Mouse (Mus musculus) kidney, adult 11 months (tissue): ENCODE measurements at regions not wholly inside any gene's neighbourhood (a gene's known extent, or its start where the extent isn't known, plus 50 kb on each side); places are given as distances from the start of the nearest gene placed in this dataset.

Source experiments
- DNase-seq: peaks from one replicate; pipeline ENCODE4 v3.0.0; 2022

DNA sequence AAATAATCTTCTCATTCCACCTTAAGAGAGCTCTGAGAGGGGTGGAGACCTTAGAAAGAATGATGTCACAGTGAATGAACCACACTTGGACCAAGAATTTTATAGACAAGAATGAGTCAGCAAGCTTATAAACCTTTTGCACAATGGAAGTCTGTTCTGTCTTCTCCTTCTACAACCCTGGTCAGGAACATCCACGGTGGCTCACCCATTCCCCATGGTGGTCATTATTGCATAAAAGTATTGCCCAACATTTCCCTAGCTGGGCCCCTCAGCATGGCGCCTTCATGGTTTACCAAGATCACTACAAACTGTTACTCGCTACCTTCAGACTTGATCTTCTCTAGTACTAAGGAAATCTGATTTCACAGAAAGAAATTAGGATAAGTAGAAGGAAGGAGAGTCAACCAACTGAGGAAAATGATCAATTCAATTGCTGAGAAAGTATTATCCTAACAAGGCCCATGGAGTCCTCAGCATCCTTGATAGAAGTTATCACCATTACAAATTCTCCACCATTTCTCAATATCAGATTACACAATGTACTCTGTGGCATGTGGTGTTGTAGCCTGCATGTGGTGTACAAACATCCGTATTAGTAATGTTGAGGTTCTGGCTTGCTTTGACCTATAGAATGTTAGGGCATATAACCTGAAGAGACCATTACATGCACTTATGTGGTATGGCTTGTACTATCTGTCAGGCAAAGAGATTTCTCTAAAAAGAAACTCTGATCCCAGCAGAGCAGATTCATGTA, 165.1 kb upstream of the Serpine2 start:
- DNase-seq: no peak

DNA sequence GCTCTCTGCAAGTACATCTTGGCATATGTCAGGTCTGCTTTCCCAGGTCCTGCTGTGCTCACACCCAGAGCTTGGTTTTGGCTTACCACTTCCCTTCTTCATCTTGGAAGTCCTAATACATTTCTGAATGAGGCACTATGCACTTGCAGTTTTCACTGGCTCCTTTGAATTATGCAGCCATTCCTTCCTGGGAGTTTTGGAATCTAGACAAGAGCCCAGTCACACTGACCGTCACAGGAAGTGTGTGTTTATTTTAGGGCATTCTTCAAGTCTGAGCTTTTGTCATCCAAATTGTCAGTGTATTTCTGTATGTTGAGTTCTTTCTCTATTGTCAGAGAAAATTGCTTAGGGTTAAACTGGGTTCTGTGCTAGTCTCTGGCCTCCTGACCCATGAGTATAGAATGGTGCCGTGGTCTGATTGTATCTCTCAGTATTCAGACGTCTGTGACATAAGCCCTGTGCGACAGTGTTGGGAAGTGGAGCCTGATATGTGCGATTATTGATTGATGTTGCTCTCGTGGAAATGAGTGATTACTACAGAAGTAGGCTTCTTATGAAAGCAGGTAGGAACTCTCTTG, 162.6 kb upstream of the Serpine2 start:
- DNase-seq: no peak

DNA sequence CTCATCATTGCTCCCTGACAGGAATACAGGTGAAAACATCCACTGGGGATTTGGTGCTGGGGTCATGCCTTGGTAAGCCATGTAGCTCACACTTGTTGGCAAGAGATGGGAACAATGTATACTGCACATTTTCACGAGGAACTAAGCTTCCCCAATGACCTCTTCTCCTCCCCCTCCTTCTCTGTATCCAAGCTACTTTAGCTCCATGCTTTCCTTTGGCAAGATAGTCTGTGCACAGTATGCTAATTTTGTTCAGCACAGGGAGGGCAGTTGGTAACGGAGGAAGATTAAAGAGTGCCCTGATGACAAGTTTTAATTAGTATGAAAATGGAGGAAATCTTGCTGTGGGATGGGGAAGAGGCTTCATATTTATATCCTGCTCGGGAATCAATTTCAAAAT, 160.9 kb upstream of the Serpine2 start:
- DNase-seq: no peak

DNA sequence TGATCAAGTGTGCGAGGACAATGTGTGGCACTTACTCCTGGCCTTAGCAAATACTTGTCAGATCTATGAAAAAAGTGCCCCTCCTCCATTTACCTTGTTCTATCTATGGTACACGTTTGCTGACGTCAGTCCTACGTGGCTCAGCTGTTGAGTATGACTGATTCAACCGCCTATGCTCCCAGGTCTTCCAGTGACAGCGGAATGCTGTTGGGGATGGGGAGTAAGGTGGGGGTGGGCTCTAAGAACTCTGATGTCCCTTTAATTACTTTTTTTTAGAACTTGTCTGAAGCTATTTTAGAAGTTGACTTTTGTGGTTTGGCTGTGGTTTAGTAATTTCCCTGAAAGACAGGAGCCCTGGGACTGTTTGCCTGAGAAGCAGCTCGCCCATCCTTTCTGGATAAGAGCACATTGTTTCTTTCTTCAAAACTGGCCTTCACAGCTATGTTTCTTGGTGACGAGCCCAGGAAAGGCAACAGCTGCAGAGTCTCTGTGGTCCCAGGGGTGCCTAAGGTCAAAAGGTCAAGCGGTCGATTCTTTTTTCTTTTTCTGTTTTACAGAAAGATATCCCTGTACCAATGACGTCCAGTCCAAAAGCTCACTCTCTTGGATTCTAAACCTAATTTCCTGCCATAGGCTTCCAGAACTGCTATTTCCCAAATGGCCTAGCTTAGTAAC, 157.5 kb upstream of the Serpine2 start:
- peak; percentile 6 for DNase-seq

DNA sequence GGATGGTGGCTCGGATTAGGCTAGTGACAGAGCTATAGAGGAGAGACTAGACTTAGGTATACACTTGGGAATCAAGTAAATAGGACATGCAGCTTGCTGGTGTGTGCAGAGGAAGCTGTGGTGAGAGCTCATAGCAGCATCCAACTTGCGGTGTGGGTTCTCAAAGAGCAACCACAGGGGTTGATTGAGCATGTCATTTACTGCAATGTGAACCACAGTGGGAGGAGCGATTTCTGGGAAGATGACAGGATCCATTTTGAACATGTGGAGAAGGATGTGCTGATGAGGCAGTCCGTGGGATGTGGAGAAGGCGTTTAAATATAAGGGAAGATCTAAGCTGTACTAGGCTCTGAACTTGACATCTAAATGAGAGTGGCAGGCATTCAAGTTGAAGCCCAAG, 154.5 kb upstream of the Serpine2 start:
- DNase-seq: no peak

DNA sequence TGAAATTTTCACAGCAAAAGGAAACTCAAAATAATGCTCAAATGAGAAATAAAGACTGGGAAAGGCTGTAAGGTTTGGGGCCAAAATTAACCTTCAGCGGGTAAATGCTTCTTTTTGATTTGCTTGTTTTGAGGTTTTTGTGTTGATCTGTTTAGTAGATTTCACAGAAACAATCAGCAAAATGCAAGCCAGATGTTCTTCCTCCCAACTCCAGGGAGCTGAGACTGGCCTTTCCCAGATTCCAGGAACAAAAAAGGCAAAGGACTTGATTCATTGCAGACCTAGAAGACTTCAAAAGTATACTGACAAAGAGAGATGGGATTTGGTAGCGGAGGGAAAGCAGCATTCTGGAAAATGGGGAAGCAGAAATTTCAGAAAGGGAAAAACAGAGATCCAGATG, 153.6 kb upstream of the Serpine2 start:
- no peak for DNase-seq

DNA sequence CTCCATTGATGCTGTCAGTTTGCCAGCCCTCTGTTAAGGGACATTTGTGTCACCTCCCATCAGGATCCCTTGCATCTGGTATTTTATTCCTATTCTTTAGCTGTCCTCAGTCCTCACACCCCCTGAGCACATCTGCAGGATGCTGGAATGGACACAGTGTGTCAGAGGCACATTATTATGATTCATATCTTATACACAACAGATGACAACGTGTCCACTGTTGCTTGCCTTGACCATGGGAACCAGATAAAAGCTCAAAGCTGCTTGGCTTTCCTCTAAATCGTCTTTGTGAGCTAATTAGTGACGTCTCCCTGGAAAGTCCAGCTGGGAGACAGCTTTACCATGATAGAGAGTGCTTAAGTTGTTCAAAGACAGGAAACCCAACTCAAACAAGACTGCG, 149.7 kb upstream of the Serpine2 start:
- DNase-seq: no peak

DNA sequence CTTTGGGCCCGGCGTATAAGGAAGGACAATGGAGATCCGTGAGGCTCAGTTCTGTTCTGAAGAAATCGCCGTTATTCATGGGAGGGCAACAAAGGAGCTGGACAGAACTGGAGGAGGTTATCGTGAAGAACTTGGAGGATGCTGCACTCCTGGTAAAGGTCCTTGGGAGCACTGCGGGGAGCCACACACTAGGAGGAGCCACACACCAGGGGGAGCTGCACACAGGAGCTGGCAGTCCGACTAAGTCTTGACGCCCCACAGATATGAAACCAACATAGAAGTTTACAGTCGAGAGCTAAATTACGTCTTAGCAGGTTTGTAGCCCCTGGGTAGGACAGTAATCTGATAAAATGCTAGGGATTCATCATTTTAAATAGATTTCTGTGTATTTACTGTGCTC, 138.1 kb upstream of the Serpine2 start:
- DNase-seq: no peak

DNA sequence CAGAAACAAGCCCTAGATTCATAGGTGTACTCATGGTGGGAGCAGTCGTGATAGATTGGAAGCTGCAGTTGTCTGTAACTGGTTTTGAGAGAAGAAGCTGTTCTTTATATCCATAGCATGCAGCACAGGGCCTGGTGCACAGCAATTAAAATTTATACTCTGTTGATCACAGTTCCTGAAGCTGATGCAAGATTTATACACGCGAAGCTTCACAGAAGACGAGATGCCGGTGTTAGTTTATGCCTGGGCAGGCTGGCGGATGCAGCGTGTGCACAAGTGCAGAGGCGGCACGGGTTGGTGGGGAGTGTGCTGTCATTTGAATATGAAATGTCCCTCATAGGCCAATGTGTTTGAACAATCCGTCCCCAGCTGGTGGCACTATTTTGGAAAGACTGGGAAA, 136.9 kb upstream of the Serpine2 start:
- DNase-seq: no peak

DNA sequence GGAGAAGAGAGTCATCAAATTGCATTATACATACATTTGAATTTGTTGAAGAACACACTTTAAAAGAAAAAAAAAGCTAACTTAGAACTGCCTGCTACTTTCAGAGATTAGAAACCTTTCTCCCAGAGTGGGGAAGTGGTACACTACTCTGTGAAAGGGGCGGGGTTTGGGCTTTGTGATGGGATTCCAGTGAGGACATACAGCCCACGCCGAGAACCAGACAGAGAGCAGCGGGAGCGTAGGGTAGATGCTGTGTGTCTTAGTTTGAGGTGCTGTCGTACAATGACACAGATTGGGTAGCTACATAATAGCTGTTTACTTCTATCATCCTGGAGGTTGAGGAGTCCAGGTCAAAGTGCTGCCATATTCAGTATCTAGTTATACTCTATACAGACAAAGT, 136.5 kb upstream of the Serpine2 start:
- no peak for DNase-seq

DNA sequence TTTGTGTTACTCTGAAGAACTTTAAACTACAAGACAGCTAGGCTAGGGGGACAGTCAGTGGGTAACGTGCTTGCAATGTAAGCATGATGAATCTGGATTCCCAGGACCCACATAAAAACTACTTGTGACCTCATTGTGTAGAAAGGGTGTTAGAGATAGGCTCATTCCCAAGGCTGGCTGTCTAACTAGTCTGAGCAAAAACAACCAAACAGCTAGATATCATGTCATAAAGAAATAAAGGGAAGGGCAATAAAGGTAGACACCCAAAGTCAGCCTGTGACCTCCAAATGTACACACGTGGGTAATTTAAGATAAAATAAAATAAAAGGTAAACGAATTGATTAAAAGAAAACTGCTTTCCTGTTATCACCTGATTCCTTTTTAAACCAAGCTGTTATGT, 123.7 kb upstream of the Serpine2 start:
- no peak for DNase-seq

DNA sequence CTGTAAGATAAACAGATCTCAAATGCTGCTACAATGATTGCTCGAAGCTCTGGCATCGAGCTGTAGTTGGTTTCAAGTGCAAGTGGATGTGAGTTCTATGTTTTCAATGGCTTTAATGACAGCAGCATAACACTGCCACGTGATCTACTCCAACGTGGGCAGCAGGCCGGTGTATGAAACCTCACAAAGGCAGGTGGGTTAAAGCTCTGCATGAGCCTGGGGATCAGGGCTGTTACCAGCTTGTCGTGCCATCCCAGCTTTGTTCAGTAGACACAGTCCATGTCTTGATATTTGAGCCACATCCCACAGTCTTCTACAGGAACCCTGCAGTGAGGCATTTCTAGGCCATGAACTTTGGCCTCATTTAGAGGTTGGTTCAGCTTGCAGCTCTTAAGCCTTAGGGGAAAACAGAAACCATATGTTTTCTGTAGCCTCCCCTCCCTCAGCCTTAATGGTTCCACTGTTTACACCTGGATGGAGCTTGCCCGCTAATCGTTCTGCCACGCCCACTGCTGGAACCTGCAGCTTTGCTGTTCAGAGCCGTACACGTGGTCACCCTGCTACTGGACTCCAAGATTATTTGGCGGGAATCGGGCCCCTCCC, 121.8 kb upstream of the Serpine2 start:
- peak; percentile 14 for DNase-seq

DNA sequence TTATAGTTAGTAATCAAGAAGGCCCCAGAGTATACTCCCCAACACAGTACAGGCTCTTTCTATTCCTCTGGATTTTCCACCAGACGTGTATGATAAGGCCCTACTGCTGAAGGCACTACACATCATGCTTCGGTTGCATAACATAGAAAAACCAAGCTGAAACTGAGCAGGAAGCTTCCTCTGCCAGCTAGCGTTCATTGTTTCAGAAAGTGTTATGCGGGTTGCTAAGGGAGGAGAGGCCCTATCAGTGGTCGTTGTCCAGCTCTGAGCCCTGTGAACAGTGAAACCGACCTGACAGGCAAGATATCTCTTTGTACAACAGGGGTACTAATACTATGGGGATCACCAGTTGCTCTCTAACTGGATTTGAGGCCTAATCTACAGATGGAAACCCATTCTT, 118.9 kb upstream of the Serpine2 start:
- no peak for DNase-seq

DNA sequence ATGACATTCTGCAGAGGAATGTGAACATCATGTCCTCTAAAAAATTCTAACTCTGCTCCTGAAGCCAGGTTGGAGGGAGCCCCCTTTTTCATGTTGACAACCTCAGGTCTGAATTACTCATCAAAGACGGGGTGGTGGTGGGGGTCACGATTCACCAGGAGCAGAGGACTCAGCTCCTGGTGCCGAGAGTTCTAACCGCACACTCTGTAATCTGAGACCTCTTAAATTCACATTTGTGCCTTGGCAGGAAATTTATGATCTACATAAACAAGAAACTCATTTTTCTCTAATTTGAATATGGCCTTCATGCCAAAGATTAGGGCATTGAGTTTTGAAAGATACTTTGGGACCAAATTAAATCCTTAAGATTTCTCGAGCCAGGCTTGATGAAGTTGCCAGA, 117.2 kb upstream of the Serpine2 start:
- no peak for DNase-seq

DNA sequence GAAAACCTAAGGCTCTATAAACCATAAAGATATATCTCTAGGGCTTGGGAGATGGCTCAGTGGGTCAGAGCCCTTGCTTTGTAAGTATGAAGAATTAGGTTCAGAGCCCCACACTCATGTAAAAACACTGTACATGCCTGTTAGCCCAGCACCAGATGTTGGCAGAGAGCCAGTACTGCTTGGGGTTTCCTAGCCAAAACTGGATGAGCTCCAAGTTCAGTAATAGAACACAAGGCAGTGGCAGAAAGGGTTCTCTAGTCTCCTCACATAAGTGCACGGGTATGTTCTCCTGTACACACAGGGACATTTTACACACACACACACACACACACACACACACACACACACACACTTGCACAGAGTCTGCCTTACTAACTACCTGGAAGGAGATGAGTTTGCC, 95.1 kb upstream of the Serpine2 start:
- peak; percentile 6 for DNase-seq

DNA sequence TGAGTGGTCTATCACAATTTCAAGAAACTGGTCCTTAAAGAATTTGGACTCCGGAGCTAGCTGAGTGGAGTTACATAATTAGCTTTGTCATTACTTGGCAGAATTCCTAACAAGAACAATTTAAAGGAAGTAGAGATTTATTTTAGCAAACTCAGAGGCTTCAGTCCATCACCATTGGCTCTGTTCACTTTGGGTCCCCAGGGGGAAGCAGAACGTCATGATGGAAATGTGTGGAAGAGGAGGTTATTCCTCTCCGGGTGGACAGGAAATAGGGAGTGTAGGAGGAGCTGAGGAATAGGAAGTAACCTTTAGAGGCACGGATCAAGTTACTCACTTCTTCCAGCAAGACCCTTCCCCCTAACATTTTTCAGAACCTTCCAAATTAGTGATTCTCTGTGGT, 83.3 kb upstream of the Serpine2 start:
- no peak for DNase-seq

DNA sequence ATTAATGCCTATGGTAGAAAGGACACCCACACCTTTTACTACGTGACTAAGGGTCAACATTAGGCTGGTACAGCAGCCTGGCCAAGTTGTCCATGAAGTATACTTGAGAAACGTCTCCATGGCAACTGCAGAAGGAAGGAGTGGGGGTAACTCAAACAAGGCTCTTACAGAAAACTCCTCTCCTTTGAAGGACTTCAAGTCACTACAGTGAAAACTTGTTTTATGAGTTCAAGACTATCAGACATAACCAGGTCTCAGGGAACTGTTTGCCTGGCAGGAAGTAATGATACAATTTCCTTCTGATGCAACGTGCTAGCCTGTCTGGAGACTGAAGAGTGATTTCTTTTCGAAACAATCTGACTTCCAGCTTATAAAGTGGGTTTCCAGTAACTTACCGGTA, 71.5 kb upstream of the Serpine2 start:
- no peak for DNase-seq

DNA sequence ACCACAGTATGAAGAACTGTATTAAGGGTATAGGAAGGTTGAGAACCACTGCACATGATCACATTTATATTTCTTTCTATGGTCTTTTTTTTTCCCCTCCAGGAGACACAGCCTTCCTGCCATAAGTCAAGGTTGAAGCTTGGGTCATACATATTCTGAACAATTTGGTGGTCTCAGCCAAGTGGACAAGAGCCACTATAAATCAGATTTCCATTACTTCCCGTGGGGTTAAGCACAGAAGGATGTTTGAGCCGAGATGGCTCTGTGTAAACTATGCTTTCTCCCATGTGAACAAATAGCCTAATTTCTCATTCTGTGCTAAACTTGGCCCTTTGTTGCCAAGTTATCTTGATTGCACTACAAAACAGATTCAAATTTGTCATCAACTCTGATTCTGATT, 66.8 kb upstream of the Serpine2 start:
- DNase-seq: no peak

DNA sequence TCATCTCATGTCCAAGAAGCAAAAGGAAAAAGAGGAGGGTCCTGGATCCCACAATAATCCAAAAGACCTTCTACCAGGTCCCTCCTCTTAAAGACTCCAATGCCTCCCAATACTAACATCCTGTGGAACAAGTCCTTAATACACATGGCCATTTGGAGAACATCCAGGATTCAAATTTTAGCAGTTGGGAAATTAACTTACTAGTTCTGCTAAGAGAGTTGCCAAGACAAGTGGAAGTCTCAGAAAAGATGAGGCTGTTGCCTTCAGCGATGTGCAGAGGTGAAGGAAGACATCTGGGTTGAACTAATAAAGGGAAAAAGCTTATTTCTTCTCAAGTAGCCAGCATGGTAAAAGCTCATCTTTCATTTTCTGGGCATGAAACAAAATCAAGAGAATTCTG, 64.8 kb upstream of the Serpine2 start:
- no peak for DNase-seq

DNA sequence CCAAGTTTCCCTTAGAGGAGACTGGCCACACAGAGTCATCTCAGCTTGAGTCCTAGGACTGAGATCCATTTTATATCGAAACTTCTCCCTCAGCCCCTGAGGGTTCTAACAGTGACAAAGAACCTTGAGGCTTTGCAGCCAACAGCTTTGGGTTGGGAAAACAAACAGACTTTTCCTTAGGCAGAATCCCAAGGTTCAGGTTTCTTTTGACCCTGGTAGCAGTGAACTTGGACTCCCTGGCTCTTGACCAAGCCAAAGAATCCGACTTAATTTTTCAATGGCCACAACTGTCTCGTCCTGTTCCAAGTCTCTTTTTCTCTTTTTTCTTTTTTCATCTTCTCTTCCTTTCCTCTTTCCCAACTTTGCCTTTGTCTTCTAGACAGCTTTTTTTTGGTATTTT, 60.9 kb upstream of the Serpine2 start:
- peak; percentile 18 for DNase-seq

DNA sequence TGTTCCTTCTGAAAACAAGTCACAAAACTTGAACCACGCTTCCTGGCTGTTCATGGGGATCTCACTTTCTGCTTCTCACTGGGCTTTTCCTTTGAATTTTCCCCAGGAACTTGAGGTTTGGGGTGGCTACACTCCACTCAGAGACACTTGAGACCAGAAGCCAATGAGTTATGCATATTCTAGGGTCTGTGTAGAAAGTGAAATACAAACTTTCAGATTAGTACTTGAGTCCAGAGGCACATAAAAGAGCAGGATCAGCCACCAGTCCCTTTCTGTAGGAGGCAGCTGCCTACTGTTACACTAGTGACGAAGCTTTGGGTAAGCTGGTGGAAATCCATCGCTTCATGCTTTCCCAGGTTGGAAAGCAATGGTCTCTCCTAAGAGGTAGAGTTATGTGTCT, 60.4 kb upstream of the Serpine2 start:
- DNase-seq: no peak

DNA sequence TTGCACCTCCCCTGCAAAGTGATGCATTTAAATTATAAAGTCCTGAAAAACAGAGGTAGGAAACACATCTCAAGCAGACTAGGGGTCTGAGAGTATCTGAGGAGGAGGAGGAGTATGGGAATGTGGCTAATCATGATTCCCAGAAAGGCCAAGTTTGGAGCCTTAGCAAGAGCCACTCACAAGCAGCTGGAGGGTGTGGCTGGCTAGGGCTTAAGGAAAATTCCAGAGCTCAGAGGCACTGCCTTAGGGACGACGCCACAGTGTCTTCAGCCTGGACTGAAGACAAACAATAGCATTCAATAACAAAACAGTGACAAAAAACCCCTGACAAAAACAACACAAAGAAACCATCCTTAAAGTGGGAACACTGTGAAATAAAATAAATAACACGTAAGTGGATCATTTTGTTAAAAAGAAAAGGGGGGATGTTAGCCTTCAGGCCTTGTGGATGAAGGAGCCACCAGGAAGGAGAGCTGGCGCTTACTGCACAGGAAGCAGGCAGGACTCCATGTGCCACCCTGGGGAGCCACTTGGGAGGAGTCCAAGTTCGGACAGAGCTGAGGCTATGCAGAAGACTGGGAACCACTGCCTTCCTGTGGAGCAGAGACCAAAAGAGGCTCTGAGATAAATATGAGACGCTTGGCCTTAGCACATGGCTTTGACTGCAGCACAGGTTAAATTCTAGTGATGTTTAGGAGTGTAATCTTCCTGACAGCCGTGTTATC, 56.6 kb upstream of the Serpine2 start:
- DNase-seq: peak; percentile 21
